In the genomic region with DNA sequence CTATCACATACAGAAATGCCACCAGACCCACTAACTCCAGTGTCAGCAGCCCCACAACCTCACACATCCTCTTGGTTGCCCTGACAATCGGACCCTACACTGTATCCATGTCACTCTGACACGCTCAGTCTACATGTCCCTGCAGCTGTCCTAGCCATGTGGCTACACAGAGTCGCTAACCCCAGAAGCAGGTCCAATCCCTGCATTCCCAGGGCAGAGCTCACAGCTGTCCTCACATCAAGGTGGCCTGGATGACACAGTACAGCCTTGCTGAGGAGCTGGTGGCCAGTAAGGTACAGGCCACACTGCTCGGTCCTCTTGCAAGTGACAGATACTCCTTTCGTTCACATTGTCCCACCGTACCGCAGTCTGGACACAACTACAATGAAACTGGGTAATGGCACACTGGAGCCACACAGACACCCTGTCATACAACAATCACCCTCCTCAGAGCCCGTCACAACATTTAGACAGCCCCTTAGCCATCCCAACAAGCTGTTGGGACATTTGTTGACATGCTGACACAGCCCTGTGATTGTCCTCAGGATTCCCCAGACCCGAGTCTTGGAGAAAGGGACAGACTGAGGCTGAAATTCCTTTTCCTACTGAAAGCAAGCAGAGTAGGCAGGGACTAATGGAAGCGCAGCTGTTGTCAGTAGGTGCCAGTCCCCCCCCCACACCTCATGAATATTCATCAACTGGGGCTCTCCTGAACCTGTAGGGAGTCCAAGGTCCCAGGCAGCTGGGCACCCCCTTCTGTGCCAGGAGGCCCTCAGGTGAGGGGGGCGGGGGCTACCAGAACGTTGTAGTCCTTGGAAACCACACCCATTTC, we compare ENCODE assay signal across 19 mouse cellular contexts. TPM values are rescaled to one million over a fixed set of nuclear protein-coding genes. Genes with fewer than 3 reads are reported as not detected.
DNase-seq lines count a peak whose midpoint lies in the region; ATAC-seq and TF ChIP-seq lines count a peak whose summit lies in the region.
"Had no signal": no experiment of that assay in that cellular context is flagged by ENCODE, and none has a peak within 500 bp of the region (broad histone marks: within the 10 kb centered on the region; RNA-seq: fewer than 3 reads in every experiment).

No protein-coding gene starts in this region.

- 0 out of 2 replicates have a peak overlapping the region, but pooled peaks have one; percentile 11 for H3K9ac ChIP-seq in hindbrain, embryonic 13.5 days
- no peak overlapping the region for H3K9ac ChIP-seq in hindbrain, postnatal 0 days (replicated peaks; ENCODE audit: low read length)
- H3K9ac ChIP-seq in midbrain, embryonic 13.5 days (replicated peaks), result no peak overlapping the region
- peak overlapping the region; percentile 13; the same call in 1 of the 2 replicates for H3K9ac ChIP-seq in forebrain, embryonic 14.5 days (ENCODE audit: low read length)
- H3K9ac ChIP-seq in neural tube, embryonic 13.5 days, result 0 out of 2 replicates have a peak overlapping the region, but pooled peaks have one; percentile 31
- H3K9ac ChIP-seq: embryonic facial prominence, embryonic 15.5 days; liver, embryonic 13.5 days had no signal

- 49% methylated on average over 12 of the region's 12 CpGs for WGBS in hindbrain, embryonic 13.5 days
- 43% methylated on average over 12 of the region's 12 CpGs for WGBS in hindbrain, postnatal 0 days
- WGBS in midbrain, embryonic 13.5 days, result 58% methylated on average over 12 of the region's 12 CpGs
- whole genome bisulfite sequencing in midbrain, embryonic 10.5 days, result 60% methylated on average over 12 of the region's 12 CpGs
- WGBS in forebrain, embryonic 14.5 days, result 41% methylated on average over 12 of the region's 12 CpGs
- 57% methylated on average over 12 of the region's 12 CpGs for WGBS in neural tube, embryonic 13.5 days

- H3K4me3 ChIP-seq in hindbrain, embryonic 13.5 days, result no peak overlapping the region
- no peak overlapping the region for H3K4me3 ChIP-seq in hindbrain, postnatal 0 days (ENCODE audit: low read length)
- H3K4me3 ChIP-seq in midbrain, embryonic 13.5 days (replicated peaks), result no peak overlapping the region
- H3K4me3 ChIP-seq in midbrain, embryonic 10.5 days, result no peak overlapping the region
- no peak overlapping the region for H3K4me3 ChIP-seq in forebrain, embryonic 14.5 days (ENCODE audit: low read depth, low read length)
- H3K4me3 ChIP-seq in neural tube, embryonic 13.5 days, result no peak overlapping the region
- H3K4me3 ChIP-seq: embryonic facial prominence, embryonic 15.5 days; liver, embryonic 13.5 days had no signal

- H3K4me1 ChIP-seq in hindbrain, embryonic 13.5 days (replicated peaks), result peaks cover 46% of the 10 kb centered on the region
- H3K4me1 ChIP-seq in hindbrain, postnatal 0 days (ENCODE audit: insufficient read depth, low read length), result 0 out of 2 replicates have a peak, but pooled peaks cover 5% of the 10 kb centered on the region
- H3K4me1 ChIP-seq in midbrain, embryonic 13.5 days (replicated peaks), result peaks cover 41% of the 10 kb centered on the region
- H3K4me1 ChIP-seq in midbrain, embryonic 10.5 days, result peaks cover 32% of the 10 kb centered on the region
- H3K4me1 ChIP-seq in forebrain, embryonic 14.5 days (ENCODE audit: control insufficient read depth, insufficient read depth, low read length), result peaks cover 25% of the 10 kb centered on the region
- peaks cover 53% of the 10 kb centered on the region for H3K4me1 ChIP-seq in neural tube, embryonic 13.5 days (replicated peaks)

- no peak overlapping the region for H3K4me2 ChIP-seq in hindbrain, embryonic 13.5 days
- H3K4me2 ChIP-seq in hindbrain, postnatal 0 days (ENCODE audit: low read depth, low read length), result no peak overlapping the region
- H3K4me2 ChIP-seq in midbrain, embryonic 13.5 days (replicated peaks), result no peak overlapping the region
- no peak overlapping the region for H3K4me2 ChIP-seq in forebrain, embryonic 14.5 days (ENCODE audit: low read length)
- no peak overlapping the region for H3K4me2 ChIP-seq in neural tube, embryonic 13.5 days
- H3K4me2 ChIP-seq: embryonic facial prominence, embryonic 15.5 days; liver, embryonic 13.5 days had no signal

- no peaks in the 10 kb centered on the region for H3K9me3 ChIP-seq in hindbrain, embryonic 13.5 days
- H3K9me3 ChIP-seq in hindbrain, postnatal 0 days (ENCODE audit: low read length), result no peaks in the 10 kb centered on the region
- no peaks in the 10 kb centered on the region for H3K9me3 ChIP-seq in midbrain, embryonic 13.5 days
- H3K9me3 ChIP-seq in midbrain, embryonic 10.5 days (replicated peaks), result peaks cover 5% of the 10 kb centered on the region; the same call in 1 of the 2 replicates
- H3K9me3 ChIP-seq in forebrain, embryonic 14.5 days (replicated peaks; ENCODE audit: control insufficient read depth, low read length), result no peaks in the 10 kb centered on the region
- no peaks in the 10 kb centered on the region for H3K9me3 ChIP-seq in neural tube, embryonic 13.5 days
- H3K9me3 ChIP-seq: embryonic facial prominence, embryonic 15.5 days; liver, embryonic 13.5 days had no signal

- no peaks in the 10 kb centered on the region for H3K36me3 ChIP-seq in hindbrain, embryonic 13.5 days
- H3K36me3 ChIP-seq in hindbrain, postnatal 0 days (ENCODE audit: insufficient read depth, low read length), result no peaks in the 10 kb centered on the region
- no peaks in the 10 kb centered on the region for H3K36me3 ChIP-seq in midbrain, embryonic 13.5 days
- no peaks in the 10 kb centered on the region for H3K36me3 ChIP-seq in midbrain, embryonic 10.5 days
- no peaks in the 10 kb centered on the region for H3K36me3 ChIP-seq in forebrain, embryonic 14.5 days (ENCODE audit: control insufficient read depth, insufficient read depth, low read length)
- H3K36me3 ChIP-seq in neural tube, embryonic 13.5 days, result no peaks in the 10 kb centered on the region
- H3K36me3 ChIP-seq: embryonic facial prominence, embryonic 15.5 days; liver, embryonic 13.5 days had no signal

- H3K27ac ChIP-seq in hindbrain, embryonic 13.5 days, result peak overlapping the region; percentile 73
- no peak overlapping the region for H3K27ac ChIP-seq in hindbrain, postnatal 0 days
- peak overlapping the region; percentile 15 for H3K27ac ChIP-seq in midbrain, embryonic 13.5 days
- no peak overlapping the region for H3K27ac ChIP-seq in midbrain, embryonic 10.5 days (replicated peaks)
- H3K27ac ChIP-seq in forebrain, embryonic 14.5 days (ENCODE audit: low read depth, low read length), result peak overlapping the region; percentile 82
- H3K27ac ChIP-seq in neural tube, embryonic 13.5 days (replicated peaks), result peak overlapping the region; percentile 80
- H3K27ac ChIP-seq: embryonic facial prominence, embryonic 15.5 days; liver, embryonic 13.5 days; stomach, postnatal 0 days had no signal

- H3K27me3 ChIP-seq in hindbrain, embryonic 13.5 days, result peaks cover 68% of the 10 kb centered on the region
- no peaks in the 10 kb centered on the region for H3K27me3 ChIP-seq in hindbrain, postnatal 0 days (ENCODE audit: insufficient read depth, low read length)
- H3K27me3 ChIP-seq in midbrain, embryonic 13.5 days, result peaks cover 70% of the 10 kb centered on the region
- H3K27me3 ChIP-seq in midbrain, embryonic 10.5 days (ENCODE audit: low read depth, poor library complexity, severe bottlenecking), result peaks cover 99% of the 10 kb centered on the region
- no peaks in the 10 kb centered on the region for H3K27me3 ChIP-seq in forebrain, embryonic 14.5 days (replicated peaks; ENCODE audit: control insufficient read depth, insufficient read depth, low read length)
- peaks cover 66% of the 10 kb centered on the region for H3K27me3 ChIP-seq in neural tube, embryonic 13.5 days

- ATAC-seq in hindbrain, embryonic 13.5 days (ENCODE audit: low FRiP score), result no peak
- ATAC-seq in hindbrain, postnatal 0 days, result no peak
- no peak for ATAC-seq in midbrain, embryonic 13.5 days
- peak; percentile 38 for ATAC-seq in forebrain, embryonic 14.5 days
- ATAC-seq in neural tube, embryonic 13.5 days (ENCODE audit: low read depth), result 0 out of 2 replicates have a peak, but pooled peaks have one; percentile 12
- ATAC-seq: intestine, embryonic 16.5 days; lung, postnatal 0 days had no signal

- no peak for TF ChIP-seq CTCF in hindbrain, postnatal 0 days (IDR thresholded peaks at IDR 0.05; ENCODE audit: low read depth)

- DNase-seq in hindbrain, postnatal 0 days (ENCODE audit: low spot score), result no peak
- DNase-seq in midbrain, embryonic 10.5 days (ENCODE audit: low spot score), result no peak
- peak; percentile 70 for DNase-seq in forebrain, embryonic 14.5 days (ENCODE audit: low spot score)
- no peak for DNase-seq in adrenal gland, postnatal 4 days (ENCODE audit: low spot score in 2 of 2)
- DNase-seq: adrenal gland, postnatal 25 days; cerebellum, adult 9-11 months; embryo, embryonic 11 days; heart, adult 18-20 months; left cerebral cortex, postnatal 4 days; liver, embryonic 13.5 days; spleen, adult 18-20 months; thymus, postnatal 4 days had no signal

RNA-seq across cellular contexts. Expression of gene Nfix, which starts 9.2 kb away (rescaled TPM):
- 35.3 and 44.1 TPM in 2 replicates for polyA plus RNA-seq in hindbrain, embryonic 13.5 days (2015; fragmentation: Nextera tagmentation; extraction: Ambion mirVana)
- total RNA-seq in hindbrain, postnatal 0 days (2014; rRNA removed), result 90.4 and 92.5 TPM in 2 replicates
- 123 and 126 TPM in 2 replicates for polyA plus RNA-seq in hindbrain, postnatal 0 days (2015; fragmentation: Nextera tagmentation; extraction: Ambion mirVana)
- 22.4 and 28.4 TPM in 2 replicates for polyA plus RNA-seq in midbrain, embryonic 13.5 days (2015; fragmentation: Nextera tagmentation; extraction: Ambion mirVana)
- 0.49 and 1.2 TPM in 2 replicates for polyA plus RNA-seq in midbrain, embryonic 10.5 days (2016; fragmentation: Nextera tagmentation; extraction: Ambion mirVana)
- 237 and 318 TPM in 2 replicates for polyA plus RNA-seq in forebrain, embryonic 14.5 days (2014; fragmentation: Nextera tagmentation; extraction: Ambion mirVana)
- polyA plus RNA-seq in neural tube, embryonic 13.5 days (2015; fragmentation: Nextera tagmentation; extraction: Ambion mirVana), result 28.7 and 34.4 TPM in 2 replicates
- 100 to 1,000 TPM; 134 to 137 TPM for total RNA-seq in adrenal gland, postnatal 4 days (2021)

RNA-seq across cellular contexts. Expression of gene Dand5, which starts 13.3 kb away (rescaled TPM):
- polyA plus RNA-seq in hindbrain, embryonic 13.5 days (2015; fragmentation: Nextera tagmentation; extraction: Ambion mirVana), result 10.8 and 11.5 TPM in 2 replicates
- total RNA-seq in hindbrain, postnatal 0 days (2014; rRNA removed), result 6.6 and 7.2 TPM in 2 replicates
- 12.3 and 12.5 TPM in 2 replicates for polyA plus RNA-seq in hindbrain, postnatal 0 days (2015; fragmentation: Nextera tagmentation; extraction: Ambion mirVana)
- polyA plus RNA-seq in midbrain, embryonic 13.5 days (2015; fragmentation: Nextera tagmentation; extraction: Ambion mirVana), result 8.8 and 8.9 TPM in 2 replicates
- polyA plus RNA-seq in midbrain, embryonic 10.5 days (2016; fragmentation: Nextera tagmentation; extraction: Ambion mirVana), result 2.9 and 5.3 TPM in 2 replicates
- 8.6 and 9.4 TPM in 2 replicates for polyA plus RNA-seq in forebrain, embryonic 14.5 days (2014; fragmentation: Nextera tagmentation; extraction: Ambion mirVana)
- 12.3 and 12.8 TPM in 2 replicates for polyA plus RNA-seq in neural tube, embryonic 13.5 days (2015; fragmentation: Nextera tagmentation; extraction: Ambion mirVana)
- 1 to 10 TPM; 5.7 to 6.7 TPM for total RNA-seq in adrenal gland, postnatal 4 days (2021)

RNA-seq across cellular contexts. Expression of gene Gadd45gip1, which starts 22.0 kb away (rescaled TPM):
- 37.3 and 37.8 TPM in 2 replicates for polyA plus RNA-seq in hindbrain, embryonic 13.5 days (2015; fragmentation: Nextera tagmentation; extraction: Ambion mirVana)
- 33.0 and 34.1 TPM in 2 replicates for total RNA-seq in hindbrain, postnatal 0 days (2014; rRNA removed)
- 43.4 and 45.3 TPM in 2 replicates for polyA plus RNA-seq in hindbrain, postnatal 0 days (2015; fragmentation: Nextera tagmentation; extraction: Ambion mirVana)
- 34.5 and 36.3 TPM in 2 replicates for polyA plus RNA-seq in midbrain, embryonic 13.5 days (2015; fragmentation: Nextera tagmentation; extraction: Ambion mirVana)
- polyA plus RNA-seq in midbrain, embryonic 10.5 days (2016; fragmentation: Nextera tagmentation; extraction: Ambion mirVana), result 46.3 and 47.2 TPM in 2 replicates
- polyA plus RNA-seq in forebrain, embryonic 14.5 days (2014; fragmentation: Nextera tagmentation; extraction: Ambion mirVana), result 35.2 and 41.3 TPM in 2 replicates
- 35.1 and 39.8 TPM in 2 replicates for polyA plus RNA-seq in neural tube, embryonic 13.5 days (2015; fragmentation: Nextera tagmentation; extraction: Ambion mirVana)
- 10 to 100 TPM; 46.9 to 48.0 TPM for total RNA-seq in adrenal gland, postnatal 4 days (2021)

RNA-seq across cellular contexts. Expression of gene Rad23a, which starts 31.1 kb away (rescaled TPM):
- 83.2 and 85.5 TPM in 2 replicates for polyA plus RNA-seq in hindbrain, embryonic 13.5 days (2015; fragmentation: Nextera tagmentation; extraction: Ambion mirVana)
- 62.5 and 68.1 TPM in 2 replicates for total RNA-seq in hindbrain, postnatal 0 days (2014; rRNA removed)
- polyA plus RNA-seq in hindbrain, postnatal 0 days (2015; fragmentation: Nextera tagmentation; extraction: Ambion mirVana), result 90.6 and 98.0 TPM in 2 replicates
- 84.8 and 88.8 TPM in 2 replicates for polyA plus RNA-seq in midbrain, embryonic 13.5 days (2015; fragmentation: Nextera tagmentation; extraction: Ambion mirVana)
- polyA plus RNA-seq in midbrain, embryonic 10.5 days (2016; fragmentation: Nextera tagmentation; extraction: Ambion mirVana), result 124 and 131 TPM in 2 replicates
- 87.3 and 88.1 TPM in 2 replicates for polyA plus RNA-seq in forebrain, embryonic 14.5 days (2014; fragmentation: Nextera tagmentation; extraction: Ambion mirVana)
- polyA plus RNA-seq in neural tube, embryonic 13.5 days (2015; fragmentation: Nextera tagmentation; extraction: Ambion mirVana), result 69.9 and 74.2 TPM in 2 replicates
- total RNA-seq in adrenal gland, postnatal 4 days (2021), result 10 to 100 TPM; 86.4 to 93.8 TPM

RNA-seq across cellular contexts. Expression of gene Calr, which starts 37.4 kb away (rescaled TPM):
- polyA plus RNA-seq in hindbrain, embryonic 13.5 days (2015; fragmentation: Nextera tagmentation; extraction: Ambion mirVana), result 646 and 672 TPM in 2 replicates
- 350 and 359 TPM in 2 replicates for total RNA-seq in hindbrain, postnatal 0 days (2014; rRNA removed)
- polyA plus RNA-seq in hindbrain, postnatal 0 days (2015; fragmentation: Nextera tagmentation; extraction: Ambion mirVana), result 418 and 457 TPM in 2 replicates
- 599 and 642 TPM in 2 replicates for polyA plus RNA-seq in midbrain, embryonic 13.5 days (2015; fragmentation: Nextera tagmentation; extraction: Ambion mirVana)
- 723 and 798 TPM in 2 replicates for polyA plus RNA-seq in midbrain, embryonic 10.5 days (2016; fragmentation: Nextera tagmentation; extraction: Ambion mirVana)
- 514 and 606 TPM in 2 replicates for polyA plus RNA-seq in forebrain, embryonic 14.5 days (2014; fragmentation: Nextera tagmentation; extraction: Ambion mirVana)
- 766 and 971 TPM in 2 replicates for polyA plus RNA-seq in neural tube, embryonic 13.5 days (2015; fragmentation: Nextera tagmentation; extraction: Ambion mirVana)
- total RNA-seq in adrenal gland, postnatal 4 days (2021), result 100 to 1,000 TPM; 480 to 531 TPM

Comparison
In these comparisons a context has a peak if more than half of its experiments do, and no peak if none do; other contexts are left out.
1. H3K27ac ChIP-seq: peak in hindbrain, embryonic 13.5 days (single experiment), midbrain, embryonic 13.5 days (single experiment), forebrain, embryonic 14.5 days (single experiment) and neural tube, embryonic 13.5 days (single experiment); none in hindbrain, postnatal 0 days (single experiment) and midbrain, embryonic 10.5 days (single experiment).
2. H3K9ac ChIP-seq: peak in hindbrain, embryonic 13.5 days (single experiment), forebrain, embryonic 14.5 days (single experiment) and neural tube, embryonic 13.5 days (single experiment); none in hindbrain, postnatal 0 days (single experiment) and midbrain, embryonic 13.5 days (single experiment).
3. RNA of gene Nfix, which starts 9.2 kb away (polyA plus RNA-seq): 237 to 318 TPM in forebrain, embryonic 14.5 days, 123 to 126 TPM in hindbrain, postnatal 0 days, 35.3 to 44.1 TPM in hindbrain, embryonic 13.5 days, 28.7 to 34.4 TPM in neural tube, embryonic 13.5 days and 22.4 to 28.4 TPM in midbrain, embryonic 13.5 days; 0.49 to 1.2 TPM in midbrain, embryonic 10.5 days; every median in the first group is over 10 times any median in the second.
4. ATAC-seq: peak in forebrain, embryonic 14.5 days (single experiment) and neural tube, embryonic 13.5 days (single experiment); none in hindbrain, embryonic 13.5 days (single experiment), hindbrain, postnatal 0 days (single experiment) and midbrain, embryonic 13.5 days (single experiment).